ENCODE assay signal across 17 mouse cellular contexts in the genomic region with DNA sequence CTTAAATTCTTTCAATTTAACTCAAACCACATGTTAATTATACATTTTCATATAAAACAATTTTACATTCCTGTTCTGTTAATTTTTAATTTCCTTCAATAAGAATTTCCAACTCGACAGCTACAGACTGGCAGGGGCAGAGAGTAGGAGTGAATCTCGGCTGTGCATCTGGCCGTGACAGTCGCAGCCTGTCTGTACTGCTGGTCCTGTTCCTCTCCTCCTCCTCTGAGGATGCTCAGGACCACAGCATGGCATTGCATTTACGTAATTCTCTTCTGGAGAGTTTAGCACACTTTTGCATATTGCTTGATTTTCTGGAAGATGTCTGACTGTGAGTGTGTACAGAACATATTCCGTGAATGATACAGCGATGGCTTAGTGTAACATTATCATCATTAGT.
DNase-seq lines count a peak whose midpoint lies in the region; TF ChIP-seq lines count a peak whose summit lies in the region.
"Had no signal": no experiment of that assay in that cellular context is flagged by ENCODE, and none has a peak within 500 bp of the region (broad histone marks: within the 10 kb centered on the region; RNA-seq: fewer than 3 reads in every experiment).

No protein-coding gene starts in this region.

- intact Hi-C loops in left cerebral cortex, adult 2 months (cut with DNase I), result no loop called here
- intact Hi-C loops in left cerebral cortex, postnatal 4 days (cut with DNase I), result no loop called here
- intact Hi-C loops in left cerebral cortex, postnatal 25 days (cut with DNase I), result loop anchor here (5.0 kb wide), 1 partner anchor 40 kb away; no protein-coding TSS in a partner anchor

- no peak overlapping the region for H3K4me3 ChIP-seq in left cerebral cortex, adult 2 months
- H3K4me3 ChIP-seq: embryonic facial prominence, embryonic 10.5 days; gastrocnemius, adult 2 months had no signal

- peak overlapping the region; percentile 37; the same call in 1 of the 2 replicates for H3K27ac ChIP-seq in left cerebral cortex, adult 2 months
- H3K27ac ChIP-seq: embryonic facial prominence, embryonic 10.5 days; gastrocnemius, adult 2 months had no signal

- DNase-seq in frontal cortex, postnatal 36 days (ENCODE audit: low spot score in 2 of 2), result peak; percentile 35 to 50
- DNase-seq in frontal cortex, postnatal 10 days (ENCODE audit: low spot score in 2 of 2), result no peak
- DNase-seq in left cerebral cortex, adult 2 months (ENCODE audit: extremely low spot score in 1 of 2, low spot score in 2 of 2), result no peak
- no peak for DNase-seq in left cerebral cortex, postnatal 4 days
- DNase-seq in layer of hippocampus, adult 18-20 months (ENCODE audit: low spot score in 2 of 2), result peak; percentile 73 to 88
- DNase-seq in left cerebral cortex, postnatal 25 days (ENCODE audit: low spot score in 2 of 2), result peak; percentile 34 to 71
- DNase-seq in heart, adult 9 months (ENCODE audit: low spot score in 2 of 2), result no peak
- DNase-seq: adrenal gland, postnatal 36 days; cerebellum, adult 2 months; gastrocnemius, adult 2 months; heart, postnatal 10 days; kidney, adult 8-10 months; lung, adult 18-20 months; lung, postnatal 14 days; retina, postnatal 1 day; thymus, adult 18-20 months had no signal

- TF ChIP-seq CTCF in left cerebral cortex, adult 2 months (IDR thresholded peaks at IDR 0.05), result no peak

Comparison
In these comparisons a context has a peak if more than half of its experiments do, and no peak if none do; other contexts are left out.
1. DNase-seq: peak in frontal cortex, postnatal 36 days (2 of 2), layer of hippocampus, adult 18-20 months (2 of 2) and left cerebral cortex, postnatal 25 days (2 of 2); none in frontal cortex, postnatal 10 days (0 of 2), left cerebral cortex, adult 2 months (0 of 2), left cerebral cortex, postnatal 4 days (single experiment) and heart, adult 9 months (0 of 2).